Mouse (Mus musculus): ENCODE results near the gene Cep89. TPM values are rescaled to one million over a fixed set of nuclear protein-coding genes. Genes with fewer than 3 reads are reported as not detected.

Gene Cep89
- polyA plus RNA-seq, 1 experiment = 14.7 TPM

DNA sequence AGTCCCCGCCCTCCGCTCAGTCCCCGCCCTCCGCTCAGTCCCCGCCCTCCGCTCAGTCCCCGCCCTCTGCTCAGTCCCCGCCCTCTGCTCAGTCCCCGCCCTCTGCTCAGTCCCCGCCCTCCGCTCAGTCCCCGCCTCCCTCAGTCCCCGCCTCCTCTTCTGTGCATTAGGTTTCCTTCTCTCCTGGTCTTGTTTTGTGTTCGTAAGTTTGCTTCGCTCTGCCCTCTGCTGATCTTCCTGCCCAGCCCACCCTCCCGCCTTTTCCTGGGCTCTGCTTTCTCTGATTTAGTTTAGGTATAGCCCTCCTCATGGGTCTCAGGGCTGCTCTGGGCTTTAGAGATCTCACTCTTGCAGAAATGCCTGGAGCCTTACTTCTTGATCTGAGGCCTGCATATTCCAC, 15.0 kb upstream of the Cep89 start:
- Histone ChIP-seq H3K79me2 (ENCODE audit: control insufficient read depth, insufficient read depth) (no peaks in the 10 kb centered on the region), H3K4me2 (ENCODE audit: low read depth) (no peak overlapping the region), H3K36me3 (ENCODE audit: control insufficient read depth, insufficient read depth) (no peaks in the 10 kb centered on the region), H3K27me3 (ENCODE audit: control insufficient read depth, insufficient read depth, insufficient read length) (no peaks in the 10 kb centered on the region), H3K4me3 (no peak overlapping the region), H3ac (ENCODE audit: control insufficient read depth, insufficient read length) (no peak overlapping the region)
- no peak for TF ChIP-seq REST (IDR thresholded peaks at IDR 0.05; ENCODE audit: insufficient read depth, insufficient read length)
- no peak for TF ChIP-seq MAX (IDR thresholded peaks at IDR 0.05; ENCODE audit: low read depth)
- no peak for TF ChIP-seq CEBPB (IDR thresholded peaks at IDR 0.05; ENCODE audit: insufficient read depth, poor library complexity, severe bottlenecking)
- TF ChIP-seq POLR2AphosphoS2 (IDR thresholded peaks at IDR 0.05; ENCODE audit: insufficient read length, low read depth) = no peak
- no peak for TF ChIP-seq TCF12 (IDR thresholded peaks at IDR 0.05; ENCODE audit: insufficient read depth, poor library complexity, severe bottlenecking)
- no peak for TF ChIP-seq USF1 (IDR thresholded peaks at IDR 0.05; ENCODE audit: low read depth)
- no peak for TF ChIP-seq TCF3 (IDR thresholded peaks at IDR 0.05; ENCODE audit: insufficient read length, low read depth)
- no peak for TF ChIP-seq E2F4 (IDR thresholded peaks at IDR 0.05; ENCODE audit: insufficient read depth)
- no peak for TF ChIP-seq MYOD1 (IDR thresholded peaks at IDR 0.05; ENCODE audit: control insufficient read depth in 1 of 3, insufficient read length in 2 of 3, low read depth in 2 of 3)

- no peaks in the 10 kb centered on the region for H3K79me2 ChIP-seq (ENCODE audit: control insufficient read depth, insufficient read depth)
- H3ac ChIP-seq (ENCODE audit: control insufficient read depth, insufficient read length) = no peak overlapping the region
- no peaks in the 10 kb centered on the region for H3K36me3 ChIP-seq (ENCODE audit: control insufficient read depth, insufficient read depth)
- no peaks in the 10 kb centered on the region for H3K27me3 ChIP-seq (ENCODE audit: control insufficient read depth, insufficient read depth, insufficient read length)
- no peak overlapping the region for H3K4me3 ChIP-seq
- no peak overlapping the region for H3K4me2 ChIP-seq (ENCODE audit: low read depth)
- TF ChIP-seq SRF (IDR thresholded peaks at IDR 0.05; ENCODE audit: control insufficient read depth, insufficient read length, low read depth) = no peak
- no peak for TF ChIP-seq MAX (IDR thresholded peaks at IDR 0.05; ENCODE audit: low read depth)
- no peak for TF ChIP-seq TCF12 (IDR thresholded peaks at IDR 0.05; ENCODE audit: insufficient read depth, poor library complexity, severe bottlenecking)
- no peak for TF ChIP-seq MYOD1 (IDR thresholded peaks at IDR 0.05; ENCODE audit: control insufficient read depth in 1 of 3, insufficient read length in 2 of 3, low read depth in 2 of 3)
- TF ChIP-seq REST (IDR thresholded peaks at IDR 0.05; ENCODE audit: insufficient read depth, insufficient read length) = no peak
- TF ChIP-seq TCF3 (IDR thresholded peaks at IDR 0.05; ENCODE audit: insufficient read length, low read depth) = no peak
- no peak for TF ChIP-seq E2F4 (IDR thresholded peaks at IDR 0.05; ENCODE audit: insufficient read depth)
- TF ChIP-seq CEBPB (IDR thresholded peaks at IDR 0.05; ENCODE audit: insufficient read depth, poor library complexity, severe bottlenecking) = no peak
- no peak for TF ChIP-seq POLR2A (IDR thresholded peaks at IDR 0.05; ENCODE audit: insufficient read length, low read depth)
- TF ChIP-seq USF1 (IDR thresholded peaks at IDR 0.05; ENCODE audit: low read depth) = no peak
- no peak for TF ChIP-seq MYOG (IDR thresholded peaks at IDR 0.05; ENCODE audit: control insufficient read depth in 1 of 3, insufficient read depth in 1 of 3, insufficient read length in 2 of 3, low read depth in 2 of 3)
- no peak for TF ChIP-seq POLR2AphosphoS2 (IDR thresholded peaks at IDR 0.05; ENCODE audit: insufficient read length, low read depth)
These were observed 14.0 kb upstream of the Cep89 start for GRCm38 (mm10) chr7:35382706-35383353.

GRCm38 (mm10) chr7:35386525-35386952, 10.3 kb upstream of the Cep89 start:
- no peak overlapping the region for H3K4me2 ChIP-seq (ENCODE audit: low read depth)
- H3K4me3 ChIP-seq = no peak overlapping the region
- H3K36me3 ChIP-seq (ENCODE audit: control insufficient read depth, insufficient read depth) = no peaks in the 10 kb centered on the region
- H3K79me2 ChIP-seq (ENCODE audit: control insufficient read depth, insufficient read depth) = no peaks in the 10 kb centered on the region
- no peaks in the 10 kb centered on the region for H3K27me3 ChIP-seq (ENCODE audit: control insufficient read depth, insufficient read depth, insufficient read length)
- no peak overlapping the region for H3ac ChIP-seq (ENCODE audit: control insufficient read depth, insufficient read length)
- TF ChIP-seq CEBPB (IDR thresholded peaks at IDR 0.05; ENCODE audit: insufficient read depth, poor library complexity, severe bottlenecking) = no peak
- no peak for TF ChIP-seq TCF12 (IDR thresholded peaks at IDR 0.05; ENCODE audit: insufficient read depth, poor library complexity, severe bottlenecking)
- TF ChIP-seq MYOD1 (IDR thresholded peaks at IDR 0.05; ENCODE audit: control insufficient read depth in 1 of 3, insufficient read length in 2 of 3, low read depth in 2 of 3) = no peak

- Histone ChIP-seq H3K4me2 (ENCODE audit: low read depth) (no peak overlapping the region), H3K36me3 (ENCODE audit: control insufficient read depth, insufficient read depth) (no peaks in the 10 kb centered on the region), H3K79me2 (ENCODE audit: control insufficient read depth, insufficient read depth) (no peaks in the 10 kb centered on the region), H3ac (ENCODE audit: control insufficient read depth, insufficient read length) (no peak overlapping the region), H3K27me3 (ENCODE audit: control insufficient read depth, insufficient read depth, insufficient read length) (no peaks in the 10 kb centered on the region), H3K4me3 (no peak overlapping the region)
- TF ChIP-seq E2F4 (IDR thresholded peaks at IDR 0.05; ENCODE audit: insufficient read depth) (no peak), USF1 (IDR thresholded peaks at IDR 0.05; ENCODE audit: low read depth) (no peak), SRF (IDR thresholded peaks at IDR 0.05; ENCODE audit: control insufficient read depth, insufficient read length, low read depth) (no peak), MYOG (IDR thresholded peaks at IDR 0.05; ENCODE audit: control insufficient read depth in 1 of 3, insufficient read depth in 1 of 3, insufficient read length in 2 of 3, low read depth in 2 of 3) (no peak), CEBPB (IDR thresholded peaks at IDR 0.05; ENCODE audit: insufficient read depth, poor library complexity, severe bottlenecking) (no peak), REST (IDR thresholded peaks at IDR 0.05; ENCODE audit: insufficient read depth, insufficient read length) (no peak), POLR2AphosphoS2 (IDR thresholded peaks at IDR 0.05; ENCODE audit: insufficient read length, low read depth) (no peak), POLR2A (IDR thresholded peaks at IDR 0.05; ENCODE audit: insufficient read length, low read depth) (no peak), MAX (IDR thresholded peaks at IDR 0.05; ENCODE audit: low read depth) (no peak), MYOD1 (IDR thresholded peaks at IDR 0.05; ENCODE audit: control insufficient read depth in 1 of 3, insufficient read length in 2 of 3, low read depth in 2 of 3) (no peak), TCF12 (IDR thresholded peaks at IDR 0.05; ENCODE audit: insufficient read depth, poor library complexity, severe bottlenecking) (no peak), TCF3 (IDR thresholded peaks at IDR 0.05; ENCODE audit: insufficient read length, low read depth) (no peak)
These were observed 8.1 kb upstream of the Cep89 start for GRCm38 (mm10) chr7:35388694-35389093.

DNA sequence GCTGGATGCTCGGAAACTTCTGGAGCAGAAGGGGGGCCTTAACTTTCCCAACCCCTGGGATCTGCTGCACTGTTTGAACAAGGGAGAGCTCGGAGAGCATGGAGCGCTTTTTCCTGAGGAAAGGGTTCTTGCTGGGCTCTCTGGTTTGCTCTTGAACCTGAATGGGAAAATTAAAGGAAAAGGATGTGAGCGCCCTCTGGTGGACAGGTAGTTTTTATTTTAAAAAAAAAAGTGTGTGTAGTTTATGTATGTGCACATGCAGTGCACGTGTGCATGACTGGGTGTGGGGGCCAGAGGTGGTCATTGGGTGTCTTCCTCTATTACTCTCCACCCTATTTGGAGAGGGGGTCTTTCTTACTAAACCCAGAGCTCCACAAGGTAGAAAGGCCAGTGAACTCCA, 3.9 kb upstream of the Cep89 start:
- Histone ChIP-seq H3K4me3 (no peak overlapping the region), H3ac (ENCODE audit: control insufficient read depth, insufficient read length) (no peak overlapping the region), H3K4me2 (ENCODE audit: low read depth) (no peak overlapping the region), H3K79me2 (ENCODE audit: control insufficient read depth, insufficient read depth) (peaks cover 5% of the 10 kb centered on the region), H3K36me3 (ENCODE audit: control insufficient read depth, insufficient read depth) (no peaks in the 10 kb centered on the region), H3K27me3 (ENCODE audit: control insufficient read depth, insufficient read depth, insufficient read length) (no peaks in the 10 kb centered on the region)
- TF ChIP-seq MAX (IDR thresholded peaks at IDR 0.05; ENCODE audit: low read depth) (no peak), TCF3 (IDR thresholded peaks at IDR 0.05; ENCODE audit: insufficient read length, low read depth) (no peak), MYOG (IDR thresholded peaks at IDR 0.05; ENCODE audit: control insufficient read depth in 1 of 3, insufficient read depth in 1 of 3, insufficient read length in 2 of 3, low read depth in 2 of 3) (no peak), USF1 (IDR thresholded peaks at IDR 0.05; ENCODE audit: low read depth) (no peak), CEBPB (IDR thresholded peaks at IDR 0.05; ENCODE audit: insufficient read depth, poor library complexity, severe bottlenecking) (no peak), E2F4 (IDR thresholded peaks at IDR 0.05; ENCODE audit: insufficient read depth) (no peak), SRF (IDR thresholded peaks at IDR 0.05; ENCODE audit: control insufficient read depth, insufficient read length, low read depth) (no peak), MYOD1 (IDR thresholded peaks at IDR 0.05; ENCODE audit: control insufficient read depth in 1 of 3, insufficient read length in 2 of 3, low read depth in 2 of 3) (no peak)

All from myocyte (in vitro differentiated cells).